Mouse (Mus musculus) leukemia stem cell, adult 10-12 weeks (primary cell): Measurements from ENCODE around the gene Smlr1. TPM values are rescaled to one million over a fixed set of nuclear protein-coding genes. Genes with fewer than 3 reads are reported as not detected.

Source experiments
- polyA plus RNA-seq: library from polyadenylated mRNA; stranded (reverse); fragments of >175 nt; gene quantifications from 2 replicates; pipeline ENCODE4 v1.2.3, GENCODE M21; 2012; ENCODE audit warnings: low replicate concordance

The Smlr1 gene
- not detected in 2 replicates for polyA plus RNA-seq

GRCm38 (mm10) chr10:25535891-25536331, at the start of gene Smlr1:
Gene Smlr1 (minus strand): TSS chr10:25536267.

Other genes with a start within 250 kb of the Smlr1 start
- 4.7 and 9.9 TPM in 2 replicates for gene Akap7, start 228.4 kb downstream of the Smlr1 start, polyA plus RNA-seq
- gene Epb41l2, start 176.5 kb downstream of the Smlr1 start, polyA plus RNA-seq = 16.5 and 22.7 TPM in 2 replicates